Mouse (Mus musculus): ENCODE data around the gene Loxl1.

Gene Loxl1

DNA sequence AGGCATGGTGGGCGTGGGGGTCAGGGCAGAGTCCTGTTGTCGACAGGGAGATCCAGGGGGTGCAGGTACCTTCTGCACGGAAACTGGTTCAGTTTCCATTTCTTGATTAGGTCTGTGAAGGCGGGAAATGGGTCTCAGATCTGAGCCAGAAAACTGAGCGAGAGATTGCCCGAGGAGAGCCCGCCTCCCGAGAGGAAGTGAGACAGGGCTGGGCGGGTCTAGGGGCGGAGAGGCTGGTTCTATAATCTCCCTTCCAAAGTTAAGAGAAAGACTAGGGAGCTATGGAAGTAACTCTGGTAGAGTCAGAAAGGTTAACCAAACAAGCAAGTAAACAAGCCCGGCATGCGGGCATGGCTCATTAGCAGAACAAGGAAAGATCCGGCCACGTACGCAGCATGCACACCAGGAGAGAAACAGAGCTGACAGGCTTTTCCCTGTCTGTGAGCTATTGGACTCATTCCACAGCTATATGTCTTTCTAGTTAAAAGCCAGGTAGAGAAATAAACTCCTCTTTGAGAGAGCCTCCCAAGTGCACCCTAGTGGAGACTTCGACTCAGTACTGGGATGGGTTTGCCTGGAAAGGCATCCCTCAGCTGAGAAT is 63.3 kb downstream of the Loxl1 start, which contains the start of gene Pml:
Gene Pml, minus strand, starts transcription at position 195 of the 601 bp plus-strand sequence.
- in situ Hi-C loops (cut with MseI, MboI) = no loop called here

DNA sequence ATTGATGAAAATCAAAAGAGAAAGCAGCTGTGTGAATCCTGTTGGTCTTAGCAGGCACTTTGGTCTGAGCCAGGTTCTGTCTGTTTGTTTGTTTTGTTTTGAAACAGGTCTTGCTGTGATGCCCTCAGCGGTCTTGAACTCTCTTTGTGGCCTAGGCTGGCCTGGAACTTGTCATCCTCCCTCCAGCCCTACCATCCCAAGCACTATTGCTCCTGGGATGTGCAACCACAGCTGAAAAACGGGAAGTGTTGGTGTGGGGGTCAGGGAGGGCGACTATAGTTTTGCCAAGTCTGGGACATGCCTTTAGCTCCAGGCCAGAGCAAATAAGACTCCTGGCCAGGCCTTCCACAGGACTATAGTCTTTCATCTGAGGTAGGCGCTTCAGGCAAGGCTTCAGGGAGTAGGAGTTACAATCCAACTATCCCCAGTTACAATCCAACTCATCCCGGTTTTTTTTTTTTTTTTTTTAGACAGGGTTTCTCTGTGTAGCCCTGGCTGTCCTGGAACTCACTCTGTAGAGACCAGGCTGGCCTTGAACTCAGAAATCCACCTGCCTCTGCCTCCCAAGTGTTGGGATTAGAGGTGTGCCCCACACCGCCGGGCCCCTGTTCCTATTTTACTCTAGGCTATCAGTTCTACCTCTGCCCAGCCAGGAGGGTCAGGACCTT is 64.1 kb downstream of the Loxl1 start:
- in situ Hi-C loops (cut with MseI, MboI) = no loop called here

DNA sequence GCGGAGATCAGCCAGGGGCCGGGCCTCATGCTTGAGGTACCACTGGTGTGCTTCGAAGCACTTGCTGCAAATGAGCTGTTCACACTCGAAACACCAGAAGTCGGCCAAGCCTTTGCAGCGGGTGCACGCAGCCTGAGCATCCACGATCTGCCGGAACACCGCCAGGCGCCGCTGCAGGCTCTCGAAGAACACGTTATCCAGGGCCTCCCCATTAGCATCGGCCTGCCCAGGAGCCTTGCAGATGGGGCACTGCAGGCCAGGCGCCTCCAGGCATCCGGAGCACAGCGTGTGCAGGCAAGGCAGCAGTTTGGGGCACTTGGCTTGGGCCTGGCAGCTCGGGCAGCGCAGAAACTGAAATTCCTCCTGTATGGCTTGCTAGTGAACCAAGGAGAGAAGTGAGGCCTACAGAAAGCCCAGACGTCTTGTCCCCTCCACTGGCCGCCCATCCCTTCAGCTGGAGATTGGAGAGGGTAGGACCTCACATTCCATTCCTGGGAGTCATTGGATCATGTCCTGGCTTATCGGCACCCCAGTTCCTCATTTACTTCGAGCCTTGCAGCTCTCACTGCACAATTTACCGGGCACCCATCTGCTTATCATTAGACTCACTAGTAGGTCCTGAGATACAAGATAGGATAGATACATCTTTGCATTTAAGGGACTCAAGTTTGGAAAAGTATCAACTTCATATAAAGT is 65.8 kb downstream of the Loxl1 start:
- in situ Hi-C loops (cut with MseI, MboI) = no loop called here

DNA sequence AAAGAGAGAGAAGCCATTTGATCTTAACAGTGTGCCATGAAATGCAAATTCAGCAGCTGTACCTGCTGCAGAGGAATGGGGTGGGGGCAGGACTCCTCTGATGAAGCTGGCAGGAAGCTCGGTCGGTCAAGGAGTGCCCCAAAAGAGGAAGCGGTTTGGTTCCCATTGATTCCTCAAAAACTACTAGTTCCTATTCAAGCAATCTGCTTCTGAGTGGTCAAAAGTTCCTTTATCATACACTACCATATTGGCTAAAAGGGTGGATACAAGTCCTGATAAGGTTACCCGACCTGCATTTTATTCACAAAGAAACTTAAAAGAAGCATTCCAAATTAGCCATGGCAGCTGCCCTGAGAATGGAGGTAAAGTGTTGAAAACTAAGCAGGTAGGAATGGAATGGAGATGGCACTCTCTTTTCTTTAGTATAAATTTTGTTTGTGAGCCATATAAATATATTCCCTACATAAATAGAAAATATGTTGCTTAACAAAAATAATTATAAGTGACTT is 66.8 kb downstream of the Loxl1 start:
- in situ Hi-C loops (cut with MseI, MboI) = no loop called here

DNA sequence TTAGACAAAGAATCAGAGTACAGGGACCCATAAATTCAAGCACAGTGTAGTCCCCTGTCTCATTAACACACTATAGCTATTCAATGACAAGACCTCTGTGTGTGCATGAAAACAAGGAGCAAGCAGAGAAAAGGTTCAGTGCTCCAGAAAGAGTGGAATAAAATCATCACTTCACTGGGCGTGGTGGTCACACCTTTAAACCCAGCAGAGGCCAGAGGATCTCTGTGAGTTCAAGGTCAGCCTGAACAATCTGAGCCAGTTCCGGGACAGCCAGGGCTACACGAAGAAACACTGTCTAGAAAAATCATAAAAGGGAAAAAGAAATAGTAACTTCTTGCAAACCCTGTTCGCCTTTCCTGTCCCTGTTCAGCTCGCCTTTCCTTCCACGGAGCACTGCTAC is 69.3 kb downstream of the Loxl1 start:
- in situ Hi-C loops (cut with MseI, MboI) = no loop called here

DNA sequence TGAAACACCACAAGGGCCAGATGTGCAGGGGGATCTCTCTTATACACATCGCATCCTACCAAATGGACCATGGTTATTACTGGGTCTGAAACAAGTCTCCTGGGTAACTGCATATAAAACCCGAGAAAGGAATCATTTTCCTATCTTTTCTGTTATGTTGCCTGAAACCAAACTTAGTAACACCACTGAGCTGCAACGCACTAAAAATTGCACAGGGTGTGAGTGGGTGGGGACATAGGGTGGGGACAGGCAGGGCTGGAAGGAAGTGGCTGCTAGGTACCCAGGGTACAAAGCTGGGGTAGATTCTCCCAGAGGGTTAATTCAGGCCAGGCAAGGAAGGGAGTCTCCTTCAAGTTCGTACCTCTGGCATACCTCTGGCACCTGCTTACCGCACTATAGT is 70.3 kb downstream of the Loxl1 start:
- in situ Hi-C loops (cut with MseI, MboI) = no loop called here

DNA sequence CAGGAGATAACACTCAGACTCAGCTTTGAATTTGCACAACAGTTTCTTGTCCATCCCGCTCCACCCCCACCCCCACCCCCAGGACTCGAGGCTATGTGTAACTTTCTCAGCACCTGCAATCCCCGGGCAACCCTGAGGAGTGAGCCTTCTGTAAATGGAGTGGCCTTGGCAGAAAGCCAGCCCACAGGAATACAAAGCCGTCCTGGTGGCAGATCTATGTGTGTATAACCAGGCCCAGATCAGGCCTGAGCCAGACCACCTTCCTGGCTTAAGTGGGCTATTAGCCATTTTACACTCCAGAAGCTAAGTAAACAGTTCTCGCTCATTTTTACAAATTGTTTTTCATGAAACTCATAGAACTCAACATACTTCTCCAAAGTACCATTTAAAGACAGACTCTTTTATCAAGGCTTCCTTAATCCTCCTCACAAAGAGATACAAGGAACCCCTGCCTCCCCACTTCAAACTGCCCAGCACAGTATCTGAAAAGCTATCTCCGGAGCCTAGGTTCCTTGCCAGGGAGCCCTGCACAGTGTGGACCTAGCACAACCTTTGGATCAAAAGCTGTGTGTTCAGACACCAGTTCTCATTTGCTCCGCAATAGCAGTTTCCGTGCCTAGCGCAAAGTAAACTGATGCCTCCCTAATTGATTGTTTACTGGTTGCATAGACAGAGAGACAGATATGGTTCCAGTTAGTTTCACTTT is 71.1 kb downstream of the Loxl1 start:
- in situ Hi-C loops (cut with MseI, MboI) = no loop called here
